Mouse (Mus musculus) thymus, postnatal 36 days (tissue): Measurements from ENCODE around the gene Lamb1.

Experiments
- DNase-seq, 2 experiments: peaks; one replicate each; pipeline ENCODE4 v3.0.0; 2022; ENCODE audit warnings: mixed read lengths in 2 of 2

Gene Lamb1

GRCm38 (mm10) chr12:31293361-31294142 lies 28.5 kb downstream of the Lamb1 start:
- DNase-seq: no peak

DNA sequence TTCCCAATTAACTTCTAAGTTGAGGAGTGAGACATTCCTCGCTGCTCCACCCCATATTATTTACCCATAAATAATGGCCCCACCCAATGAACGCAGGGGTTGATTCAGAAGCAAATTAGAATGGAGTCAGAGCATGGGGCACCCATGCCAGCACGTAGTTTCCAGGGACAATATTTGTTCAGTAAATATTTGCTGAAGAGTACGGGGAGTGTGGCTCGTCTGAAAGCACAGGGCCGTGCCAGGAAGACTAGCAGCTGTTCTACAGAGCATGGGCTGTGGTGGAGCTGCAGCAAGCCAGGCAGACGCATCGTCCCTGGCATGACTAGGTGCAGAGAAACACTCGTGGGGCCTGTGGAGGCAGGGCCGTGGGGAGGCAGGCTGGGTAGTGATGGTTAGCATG lies 29.5 kb downstream of the Lamb1 start:
- no peak for DNase-seq

GRCm38 (mm10) chr12:31294996-31295395 lies 30.0 kb downstream of the Lamb1 start:
- DNase-seq: no peak

- DNase-seq: no peak
These were observed 30.5 kb downstream of the Lamb1 start for GRCm38 (mm10) chr12:31295505-31295904.

DNA sequence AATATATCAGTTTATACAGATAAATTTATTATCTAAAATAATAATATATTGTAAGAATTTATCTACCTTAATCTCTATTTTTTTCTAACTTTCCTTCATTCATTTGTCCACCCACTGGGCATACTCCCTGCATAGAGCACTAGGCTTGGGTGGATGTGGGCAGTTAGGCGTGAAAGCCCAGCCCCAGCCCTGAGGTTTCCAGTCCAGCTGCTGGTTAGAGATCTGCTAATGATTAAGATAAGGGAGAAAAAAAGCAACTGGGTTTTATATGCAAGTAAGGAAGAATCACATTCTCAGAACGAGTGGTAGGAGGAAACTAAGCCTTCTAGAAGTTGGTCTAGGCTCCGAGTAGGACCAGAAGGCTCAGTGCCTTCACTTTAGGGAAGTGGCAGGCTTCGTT lies 31.1 kb downstream of the Lamb1 start:
- DNase-seq: no peak

GRCm38 (mm10) chr12:31298122-31298521 lies 33.1 kb downstream of the Lamb1 start:
- DNase-seq: no peak

GRCm38 (mm10) chr12:31298530-31298929 lies 33.5 kb downstream of the Lamb1 start:
- no peak for DNase-seq

DNA sequence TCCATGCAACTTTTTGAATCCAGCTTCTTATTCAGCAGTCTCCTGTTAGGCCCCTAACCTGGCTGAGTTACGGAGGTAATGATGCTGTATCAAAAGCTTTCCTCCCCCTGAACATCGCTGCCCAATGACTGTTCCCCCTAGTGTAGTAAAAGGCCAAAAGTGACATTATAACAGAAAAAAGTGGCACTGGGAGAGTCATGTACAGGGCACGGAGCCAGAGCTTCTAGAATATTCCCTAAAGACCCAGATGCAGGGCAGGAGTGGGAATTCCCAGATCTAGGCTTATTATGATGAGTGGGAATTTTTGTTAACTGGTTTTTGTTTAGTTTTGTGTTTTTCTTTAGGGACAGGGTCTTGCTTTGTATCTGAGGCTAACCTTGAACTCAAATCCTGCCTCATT lies 34.1 kb downstream of the Lamb1 start:
- DNase-seq: no peak

DNA sequence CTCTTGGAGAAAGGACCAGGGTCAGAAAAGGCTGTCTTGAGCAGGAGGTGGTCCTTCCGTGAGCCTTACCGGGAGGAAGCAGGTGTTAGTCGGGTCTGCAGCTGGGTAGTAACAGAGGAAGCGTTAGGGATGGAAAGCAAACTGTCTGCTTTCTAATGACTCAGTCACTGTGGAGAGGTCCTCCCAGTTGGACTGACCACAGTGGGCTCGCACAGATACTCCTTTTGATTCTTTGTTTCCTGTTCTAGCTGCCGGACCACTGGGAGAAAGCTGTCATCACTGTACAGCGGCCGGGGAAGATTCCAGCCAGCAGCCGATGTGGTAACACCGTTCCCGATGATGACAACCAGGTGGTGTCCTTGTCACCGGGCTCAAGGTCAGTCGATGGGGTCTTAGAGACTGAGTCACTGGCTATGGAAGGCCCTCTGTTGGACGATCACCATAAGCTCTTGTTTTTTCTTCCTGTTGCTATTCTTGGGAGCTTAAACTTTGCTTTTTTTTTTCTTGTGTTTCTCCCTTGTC lies 34.7 kb downstream of the Lamb1 start:
- DNase-seq: no peak

- no peak for DNase-seq
These were observed 35.2 kb downstream of the Lamb1 start for GRCm38 (mm10) chr12:31300276-31300675.

GRCm38 (mm10) chr12:31302266-31302665 lies 37.2 kb downstream of the Lamb1 start:
- DNase-seq: no peak

DNA sequence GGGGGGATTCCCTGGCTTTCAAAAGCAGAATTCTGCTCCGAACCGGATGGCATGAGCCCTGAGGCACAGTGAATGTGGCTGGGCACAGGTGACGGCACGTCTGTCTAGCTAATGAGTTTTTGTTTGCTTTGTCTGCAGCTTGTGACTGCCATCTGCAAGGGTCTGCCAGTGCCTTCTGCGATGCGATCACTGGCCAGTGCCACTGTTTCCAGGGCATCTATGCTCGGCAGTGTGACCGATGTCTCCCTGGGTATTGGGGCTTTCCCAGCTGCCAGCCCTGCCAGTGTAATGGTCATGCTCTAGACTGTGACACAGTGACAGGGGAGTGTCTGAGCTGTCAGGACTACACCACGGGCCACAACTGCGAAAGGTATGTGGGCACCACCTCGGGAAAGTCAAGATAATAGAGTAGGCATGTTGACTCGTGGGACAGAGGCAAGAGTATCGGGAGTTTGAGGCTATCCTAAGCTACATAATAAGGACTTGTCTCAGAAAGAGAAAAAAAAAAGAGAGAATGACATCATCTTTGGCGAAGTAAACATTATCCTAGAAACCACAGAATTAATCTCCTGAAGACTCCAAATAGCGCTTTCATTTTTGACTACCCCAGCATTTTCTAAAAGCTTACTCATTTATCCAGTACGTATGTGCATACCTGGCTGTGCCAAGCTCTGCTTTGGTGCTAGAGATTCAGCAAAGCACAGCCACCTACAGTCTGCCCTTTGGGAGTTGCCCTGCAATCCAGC lies 37.9 kb downstream of the Lamb1 start:
- DNase-seq: no peak

DNA sequence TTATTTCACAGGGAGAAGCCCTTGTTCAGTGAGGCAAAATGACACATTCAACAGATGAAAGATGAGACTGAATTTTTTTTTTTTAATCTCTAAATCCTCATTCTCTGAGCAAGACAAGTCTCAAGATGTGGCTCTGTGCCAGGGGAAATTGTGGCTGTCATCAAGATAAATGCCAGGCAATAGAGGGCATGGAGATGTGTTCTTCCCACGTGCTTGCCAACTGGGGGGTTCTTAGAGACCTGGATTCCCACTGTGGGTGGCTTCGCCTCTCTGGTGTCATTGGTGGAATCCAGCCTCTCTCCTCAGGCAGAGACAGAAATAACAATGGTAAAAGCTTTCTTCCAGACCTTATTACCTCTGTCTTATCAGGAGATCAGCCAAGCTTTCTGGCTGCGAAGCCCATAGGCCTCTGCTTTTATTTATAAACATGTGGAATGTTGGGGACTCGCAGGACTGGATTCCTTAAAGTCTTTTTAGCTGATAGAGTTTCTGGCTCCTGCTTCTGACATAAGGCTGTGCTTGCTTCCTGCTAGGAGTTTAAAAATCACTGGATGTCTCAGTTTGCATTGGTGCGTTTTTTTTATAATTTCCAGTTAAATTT lies 41.1 kb downstream of the Lamb1 start:
- no peak for DNase-seq

DNA sequence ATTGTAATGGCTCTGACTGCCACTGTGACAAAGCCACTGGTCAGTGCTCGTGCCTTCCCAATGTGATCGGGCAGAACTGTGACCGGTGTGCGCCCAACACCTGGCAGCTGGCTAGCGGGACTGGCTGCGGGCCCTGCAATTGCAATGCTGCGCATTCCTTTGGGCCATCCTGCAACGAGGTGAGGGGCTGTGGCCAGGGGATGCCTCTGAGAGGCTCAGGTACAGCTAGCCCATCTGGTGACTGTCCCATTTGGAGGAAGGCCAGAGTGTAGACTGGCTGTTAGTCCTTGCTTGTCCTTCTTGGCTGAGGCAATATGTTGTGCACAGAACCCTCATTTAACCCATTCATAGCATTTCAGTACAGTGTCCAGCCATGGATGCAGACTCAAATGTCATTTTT lies 42.0 kb downstream of the Lamb1 start:
- DNase-seq: no peak

GRCm38 (mm10) chr12:31307756-31308155 lies 42.7 kb downstream of the Lamb1 start:
- no peak for DNase-seq

- no peak for DNase-seq
These were observed 45.7 kb downstream of the Lamb1 start for GRCm38 (mm10) chr12:31310687-31311086.

DNA sequence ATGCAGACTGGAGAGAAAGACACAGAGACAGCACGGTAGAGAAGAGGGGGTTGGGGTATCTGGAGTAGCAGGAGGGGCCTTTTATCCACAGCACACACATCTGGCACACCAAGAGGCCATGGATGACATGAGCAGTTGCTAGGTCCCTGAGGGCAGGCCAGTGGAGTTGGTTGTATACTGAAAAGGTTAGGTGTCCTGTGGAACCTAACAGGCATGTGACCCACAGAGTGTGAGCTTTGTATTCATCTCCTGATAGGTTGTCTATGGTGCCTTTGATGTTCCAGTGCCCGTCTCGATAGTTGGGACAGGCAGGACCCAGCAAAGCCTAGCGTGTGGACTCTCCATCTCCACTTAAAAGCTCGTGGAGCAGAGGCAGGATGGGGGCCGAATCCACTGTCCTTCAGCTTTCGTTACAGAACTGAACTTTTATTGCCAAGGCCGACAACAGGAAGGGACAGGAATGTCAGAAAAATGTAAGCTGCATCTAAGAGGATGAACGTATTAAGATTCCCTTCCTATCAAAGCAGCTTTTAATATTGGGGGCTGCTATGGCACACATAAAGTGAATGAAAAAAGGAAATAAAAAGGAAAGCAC lies 46.7 kb downstream of the Lamb1 start:
- DNase-seq: no peak

- DNase-seq: no peak
These were observed 47.2 kb downstream of the Lamb1 start for GRCm38 (mm10) chr12:31312281-31312680.

DNA sequence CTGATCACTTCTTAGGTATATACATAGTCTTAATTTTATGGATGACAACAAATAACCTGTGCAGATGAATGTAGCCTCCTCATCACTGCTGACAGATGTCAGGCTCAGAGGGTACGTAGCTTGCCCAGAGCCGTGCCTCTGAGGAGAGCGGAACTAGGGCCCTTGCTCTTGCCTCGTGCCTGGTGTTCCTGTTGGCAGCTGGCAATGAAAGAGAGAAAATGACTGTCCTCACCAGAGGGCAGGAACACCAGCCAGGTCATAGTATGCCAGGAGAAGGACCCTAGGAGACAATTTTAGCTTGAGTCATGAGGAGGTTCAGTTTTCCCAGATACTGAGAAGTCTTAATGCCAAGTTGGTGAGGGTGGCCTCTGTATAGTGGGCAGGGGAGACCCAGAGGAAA lies 48.1 kb downstream of the Lamb1 start:
- no peak for DNase-seq

DNA sequence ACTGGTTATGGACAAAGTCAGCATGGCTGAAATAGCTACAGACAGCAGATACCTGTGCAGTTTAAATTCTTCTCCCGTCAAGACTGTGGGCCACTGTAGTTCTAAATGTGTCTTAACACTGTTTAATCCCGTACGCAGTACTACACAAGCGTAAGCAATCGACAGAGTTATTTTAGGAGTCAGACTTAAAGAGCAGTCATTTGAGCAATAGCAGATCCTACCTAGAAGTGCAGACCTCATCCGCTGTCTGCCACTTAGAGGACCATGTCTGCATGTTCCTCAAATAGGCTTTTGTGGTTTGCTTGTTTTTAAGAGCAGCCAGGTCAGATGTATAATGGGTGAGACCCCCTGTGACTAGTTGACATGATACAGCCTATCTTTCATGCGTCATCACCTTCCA lies 49.3 kb downstream of the Lamb1 start:
- DNase-seq: no peak

DNA sequence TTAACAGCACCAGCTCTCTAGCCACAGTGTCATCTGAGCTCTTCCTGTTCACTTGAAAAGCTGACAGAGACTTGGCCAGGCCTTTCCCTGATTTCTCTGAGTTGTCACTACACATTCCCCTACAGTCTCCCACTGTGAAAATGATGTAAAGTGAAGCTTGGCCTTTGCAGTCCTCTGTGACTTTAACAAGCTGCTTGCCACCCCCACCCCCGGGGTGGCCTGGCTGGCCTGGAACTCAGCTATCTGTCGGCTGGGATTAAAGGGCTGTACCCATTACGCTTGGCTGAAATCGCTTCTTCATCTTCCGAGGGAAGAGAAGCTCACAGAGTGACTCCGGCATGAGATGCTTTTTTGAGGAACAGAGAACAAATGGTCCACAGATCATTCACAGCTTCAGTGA lies 50.9 kb downstream of the Lamb1 start:
- no peak for DNase-seq

GRCm38 (mm10) chr12:31317670-31318408 lies 52.8 kb downstream of the Lamb1 start:
- no peak for DNase-seq
